Mouse (Mus musculus) bone marrow, adult 2 months (tissue): ENCODE data around the gene Gamt. TPM values are rescaled to one million over a fixed set of nuclear protein-coding genes. Genes with fewer than 3 reads are reported as not detected.

Source experiments
- H3K27ac ChIP-seq: fragments of 200-500 bp; 2 replicates; pipeline ENCODE4 v1.5.1; 2012; ENCODE audit warnings: low read depth, mild to moderate bottlenecking, control low read depth, inconsistent platforms, low read length; ENCODE audit not compliant: control insufficient read depth, poor library complexity, insufficient read depth
- H3K4me1 ChIP-seq: fragments of 200-500 bp; 2 replicates; pipeline ENCODE4 v1.6.1; 2011; ENCODE audit warnings: low read length; ENCODE audit not compliant: control insufficient read depth, insufficient read depth
- H3K4me3 ChIP-seq: fragments of 200-500 bp; replicated peaks from 2 replicates; pipeline ENCODE3; 2011; ENCODE audit warnings: mild to moderate bottlenecking, low read depth, low read length, control low read depth; ENCODE audit not compliant: control insufficient read depth
- CTCF ChIP-seq: fragments of 200-500 bp; IDR thresholded peaks from 2 replicates; pipeline ENCODE4 v1.5.1; 2011; ENCODE audit warnings: low read length, control low read depth; ENCODE audit not compliant: control insufficient read depth, insufficient read depth
- POLR2A ChIP-seq: fragments of 200-500 bp; IDR thresholded peaks from 2 replicates; pipeline ENCODE4 v1.6.1; 2011; ENCODE audit warnings: low read depth, mild to moderate bottlenecking, control low read depth, low read length, borderline replicate concordance; ENCODE audit not compliant: control insufficient read depth
- WGBS: fragments of 180-500 bp; shearing (Covaris S2); methylation state at CpG from one replicate; pipeline ENCODE4 v1.1.7; 2018; 5-methylcytosine and 5-hydroxymethylcytosine counted together
- polyA plus RNA-seq: library from polyadenylated mRNA; stranded (reverse); fragments of >200 nt; gene quantifications from 2 replicates; pipeline ENCODE4 v1.2.4, GENCODE M21; 2011; ENCODE audit warnings: low replicate concordance; ENCODE audit not compliant: missing spikeins, insufficient read depth, insufficient read length

Gene Gamt
- polyA plus RNA-seq, 1 experiment = 5.8 TPM

DNA sequence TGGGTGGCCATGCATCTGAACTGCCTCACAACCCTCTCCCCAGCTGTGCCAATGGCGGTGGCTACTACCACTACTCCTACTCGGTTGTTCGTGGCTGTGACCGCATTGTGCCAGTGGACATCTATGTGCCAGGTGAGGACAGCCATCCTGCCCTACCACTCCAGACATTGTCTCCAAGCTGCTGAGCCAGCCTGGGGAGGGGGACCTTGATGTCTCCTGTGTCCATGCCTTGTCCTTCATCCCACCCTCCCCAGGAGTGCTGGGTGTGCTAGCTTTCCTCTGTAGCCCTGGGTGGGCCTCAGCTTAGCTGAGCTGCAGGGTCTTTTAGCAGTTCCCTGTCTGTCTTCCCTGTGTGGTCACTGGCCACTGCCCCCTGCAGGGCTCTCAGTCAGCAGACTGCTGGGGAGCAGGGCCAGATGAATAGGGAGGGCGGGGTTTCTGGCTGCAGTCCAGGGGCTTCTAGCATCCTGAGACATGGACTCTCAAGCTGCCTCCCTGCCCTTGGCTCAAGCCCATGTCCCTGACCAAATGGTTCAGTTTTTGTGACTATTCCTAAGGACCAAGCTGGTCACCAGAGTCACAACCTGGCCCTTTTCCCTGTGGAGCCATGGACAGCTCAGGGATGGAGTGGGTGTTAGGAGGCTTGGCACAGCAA is 4.8 kb downstream of the Gamt start:
- 90% methylated on average over 5 of the region's 5 CpGs for WGBS
- Histone ChIP-seq H3K4me3 (no peak overlapping the region), H3K4me1 (no peaks in the 10 kb centered on the region), H3K27ac (no peak overlapping the region)
- no peak for TF ChIP-seq POLR2A
- no peak for TF ChIP-seq CTCF

DNA sequence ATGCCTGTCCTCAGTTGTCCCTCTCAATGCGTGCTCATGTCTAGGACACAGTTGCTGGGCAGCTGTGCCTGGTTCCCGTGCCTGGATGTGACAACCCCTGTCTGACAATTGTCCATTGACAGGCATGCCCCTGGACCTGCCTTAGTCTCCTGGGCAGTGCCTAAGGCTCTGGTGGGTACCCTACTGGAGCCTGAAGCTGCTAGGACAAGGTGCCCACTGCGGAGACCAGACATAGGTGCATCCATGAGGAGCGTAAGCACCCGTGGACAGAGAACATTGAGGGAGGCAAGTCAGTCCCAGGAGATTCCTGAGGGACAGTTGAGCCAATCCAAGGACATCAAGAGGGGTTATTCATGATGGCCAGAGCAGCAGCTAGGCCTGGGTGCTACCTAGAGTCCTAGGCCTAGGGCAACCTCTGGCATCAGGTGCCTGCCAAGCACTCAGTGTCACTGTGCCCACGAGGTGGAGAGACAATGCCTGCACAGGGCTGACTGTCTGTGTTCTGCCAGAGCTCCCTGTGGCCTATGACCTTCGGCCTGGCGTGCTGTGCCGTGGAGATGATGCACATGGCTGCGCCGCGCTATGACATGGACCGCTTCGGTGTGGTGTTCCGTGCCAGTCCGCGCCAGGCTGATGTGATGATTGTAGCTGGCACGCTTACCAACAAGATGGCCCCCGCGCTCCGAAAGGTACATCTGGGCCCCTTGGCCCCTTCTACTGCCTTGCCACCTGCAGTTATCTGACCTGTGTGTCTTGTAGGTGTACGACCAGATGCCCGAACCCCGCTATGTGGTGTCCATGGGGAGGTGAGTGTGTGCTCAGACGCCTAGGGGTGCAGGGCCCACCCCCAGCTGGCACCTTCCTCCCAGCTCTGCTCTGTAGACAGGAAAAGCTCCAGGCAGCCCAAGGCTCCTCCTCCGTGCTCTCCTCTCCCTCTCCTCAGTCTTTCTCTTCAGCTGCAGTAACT is 6.2 kb downstream of the Gamt start:
- no peak overlapping the region for H3K4me3 ChIP-seq
- TF ChIP-seq POLR2A (peak; percentile 27; the same call in 1 of the 2 replicates), CTCF (no peak)
- WGBS = 93% methylated on average over 26 of the region's 26 CpGs
- peaks cover 2% of the 10 kb centered on the region; the same call in 1 of the 2 replicates for H3K4me1 ChIP-seq
- no peak overlapping the region for H3K27ac ChIP-seq

DNA sequence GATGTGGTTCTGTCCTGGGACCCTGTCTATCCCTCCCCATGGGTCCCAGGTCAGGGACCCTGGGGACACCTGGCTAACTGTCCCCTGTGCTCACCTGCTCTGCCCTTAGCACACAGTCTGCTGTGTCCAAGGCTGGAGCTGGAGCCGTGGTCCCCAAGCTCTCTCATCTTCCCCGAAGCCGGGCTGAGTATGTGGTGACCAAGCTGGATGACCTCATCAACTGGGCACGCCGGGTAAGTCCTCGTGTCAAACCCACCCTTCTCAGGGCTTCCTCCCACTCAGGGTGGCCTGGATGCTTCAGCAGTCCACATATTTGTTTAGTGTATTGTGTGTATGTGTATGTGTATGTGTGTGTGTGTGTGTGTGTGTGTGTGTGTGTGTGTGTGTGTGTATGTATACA is 7.3 kb downstream of the Gamt start:
- Histone ChIP-seq H3K4me3 (no peak overlapping the region), H3K4me1 (peaks cover 2% of the 10 kb centered on the region; the same call in 1 of the 2 replicates), H3K27ac (no peak overlapping the region)
- WGBS = 90% methylated on average over 6 of the region's 6 CpGs
- TF ChIP-seq CTCF (no peak), POLR2A (no peak)

DNA sequence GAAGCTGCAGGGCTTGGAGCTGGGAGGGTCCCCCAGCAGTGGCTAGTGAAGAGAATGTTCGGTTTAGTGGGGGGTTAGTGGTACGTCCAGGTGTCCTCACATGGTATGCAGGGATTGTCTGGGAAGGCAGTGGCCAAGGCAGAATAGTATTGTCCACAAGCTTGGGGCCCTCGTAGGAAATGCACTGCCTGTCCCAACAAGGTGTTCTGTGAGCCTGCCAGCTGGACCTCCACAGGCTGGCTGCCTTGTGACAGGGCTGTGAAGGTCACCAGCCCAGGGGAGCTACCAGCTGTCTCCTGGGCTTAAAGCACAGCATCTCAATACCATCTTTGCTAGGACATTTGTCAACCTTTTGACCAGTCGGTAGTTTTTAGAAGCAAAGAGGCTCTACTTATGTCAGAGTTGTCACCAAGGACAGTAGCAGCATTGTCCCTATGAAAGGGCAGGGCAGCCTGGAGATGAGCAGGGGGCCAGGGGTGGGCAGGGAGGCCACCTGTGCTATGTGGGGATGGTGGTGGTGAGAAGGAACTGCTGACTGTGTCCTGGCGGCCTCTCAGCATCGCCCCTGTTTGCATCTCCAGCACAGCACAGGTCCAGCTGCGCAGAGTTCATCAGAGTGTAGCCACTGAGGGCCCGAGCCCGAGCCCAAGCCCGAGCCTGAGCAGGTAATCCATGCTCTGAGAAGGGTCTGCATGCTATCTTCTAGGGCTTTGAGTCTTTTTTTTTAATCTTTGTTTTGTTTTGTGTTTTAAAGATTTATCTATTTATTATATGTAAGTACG is 8.1 kb downstream of the Gamt start:
- peaks cover 4% of the 10 kb centered on the region; the same call in 1 of the 2 replicates for H3K4me1 ChIP-seq
- H3K27ac ChIP-seq = no peak overlapping the region
- H3K4me3 ChIP-seq = no peak overlapping the region
- TF ChIP-seq CTCF = no peak
- TF ChIP-seq POLR2A = no peak
- 86% methylated on average over 11 of the region's 11 CpGs for WGBS

DNA sequence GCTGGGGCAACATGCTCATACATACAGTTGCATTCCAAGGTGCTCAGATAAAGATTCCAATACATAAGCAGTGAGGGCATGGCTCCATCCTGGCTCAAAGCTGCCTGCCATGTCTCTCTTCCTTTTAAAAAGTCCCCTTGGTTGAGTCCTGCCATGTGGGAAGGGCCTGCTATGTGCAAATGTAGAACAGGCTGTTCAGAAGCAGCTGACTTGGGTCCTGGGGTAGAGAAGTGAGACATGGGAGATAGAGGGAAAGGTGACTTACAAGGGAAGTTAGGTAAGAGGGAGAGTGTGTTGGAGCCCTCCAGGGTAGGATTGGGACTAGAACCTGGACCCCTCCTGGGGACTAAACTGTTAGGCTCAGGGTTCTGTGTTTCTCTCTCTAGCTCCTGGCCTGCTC is 8.8 kb downstream of the Gamt start:
- Histone ChIP-seq H3K4me1 (peaks cover 4% of the 10 kb centered on the region; the same call in 1 of the 2 replicates), H3K4me3 (no peak overlapping the region), H3K27ac (no peak overlapping the region)
- no peak for TF ChIP-seq CTCF

DNA sequence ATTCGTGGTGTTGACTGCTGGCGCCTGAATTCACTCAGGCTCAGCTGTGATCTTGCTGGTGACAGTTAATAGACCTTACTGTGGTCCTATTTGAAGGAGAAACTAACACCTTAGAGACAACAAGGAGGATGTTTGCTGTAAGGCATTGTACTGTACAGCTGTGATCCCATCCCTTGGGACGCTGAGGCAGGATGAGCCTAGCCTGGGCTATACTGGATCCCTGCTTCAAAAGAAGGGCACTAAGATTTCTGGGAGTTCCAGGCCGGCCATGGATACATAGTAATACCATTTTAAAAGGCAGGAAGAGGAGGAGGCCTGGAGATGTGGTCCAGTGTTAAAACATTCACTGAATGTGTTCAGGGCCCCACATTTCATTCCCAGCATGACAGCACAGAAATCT is 10.2 kb downstream of the Gamt start:
- 83% methylated on average over 4 of the region's 4 CpGs for WGBS
- TF ChIP-seq CTCF (no peak), POLR2A (no peak)
- H3K27ac ChIP-seq = no peak overlapping the region
- H3K4me3 ChIP-seq = no peak overlapping the region
- peaks cover 6% of the 10 kb centered on the region for H3K4me1 ChIP-seq

DNA sequence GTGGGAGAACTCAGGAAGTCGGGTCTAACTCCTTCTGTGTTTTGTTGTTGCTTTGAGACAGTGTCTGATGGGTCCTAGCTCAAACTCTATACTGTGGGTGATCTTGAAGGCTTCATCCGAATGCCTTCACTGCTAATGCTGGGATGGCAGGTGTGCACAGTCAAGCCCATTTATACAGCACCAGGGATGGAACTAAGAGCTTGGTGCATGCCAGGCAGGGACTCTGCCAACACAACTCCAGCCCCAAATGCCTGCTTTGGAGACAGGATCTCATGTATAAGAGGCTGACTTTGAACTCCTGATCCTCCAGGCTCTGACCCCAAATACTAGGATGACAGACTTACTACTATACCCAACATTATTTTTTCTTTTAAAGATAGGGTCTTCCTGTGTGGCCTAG is 10.8 kb downstream of the Gamt start:
- peaks cover 9% of the 10 kb centered on the region for H3K4me1 ChIP-seq
- WGBS = 25% methylated on average over 2 of the region's 2 CpGs
- TF ChIP-seq POLR2A (no peak), CTCF (no peak)
- peak overlapping the region; percentile 94 for H3K4me3 ChIP-seq
- no peak overlapping the region for H3K27ac ChIP-seq
